In the genomic region with DNA sequence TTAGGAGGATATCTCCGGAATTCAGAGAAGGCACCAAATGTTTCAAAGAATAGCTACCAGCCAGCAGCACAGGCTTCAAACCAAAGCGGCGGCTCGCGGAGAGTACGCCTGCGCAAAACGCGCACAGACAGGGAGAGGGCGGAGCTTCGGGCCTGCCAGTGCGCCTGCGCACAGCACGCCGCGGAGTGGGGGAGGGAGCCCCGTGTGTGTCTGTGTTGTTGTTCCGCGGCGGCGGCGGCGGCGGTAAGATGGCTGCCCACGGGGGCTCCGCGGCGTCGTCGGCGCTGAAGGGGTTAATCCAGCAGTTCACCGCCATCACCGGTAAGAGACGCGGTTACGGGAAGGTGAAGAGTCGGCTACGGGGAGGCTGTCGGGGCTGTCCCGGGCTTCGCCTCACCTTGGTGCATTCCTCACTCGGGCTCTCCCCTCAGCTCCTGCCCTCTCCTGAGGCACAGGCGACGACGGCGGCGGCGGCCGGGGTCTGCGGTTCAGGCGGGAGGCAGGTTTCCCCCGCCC, we compare ENCODE assay signal across 8 mouse cellular contexts. TPM values are rescaled to one million over a fixed set of nuclear protein-coding genes. Genes with fewer than 3 reads are reported as not detected.
A peak's percentile ranks its signal among the peaks of the same experiment; 100 is the strongest.
DNase-seq lines count a peak whose midpoint lies in the region; ATAC-seq and TF ChIP-seq lines count a peak whose summit lies in the region.

A gene (plus strand): TSS at position 218 of the 516 bp plus-strand sequence.

- TF ChIP-seq CTCF in bone marrow macrophage, adult 2 months (IDR thresholded peaks at IDR 0.05; ENCODE audit: low read depth, low read length): no peak
- TF ChIP-seq CTCF in embryonic fibroblast, embryonic 13.5 days (IDR thresholded peaks at IDR 0.05; ENCODE audit: borderline replicate concordance, insufficient read depth, low read length): no peak

- H3K4me1 ChIP-seq in bone marrow macrophage, adult 2 months (ENCODE audit: control insufficient read depth, insufficient read depth, low read length): peaks cover 20% of the 10 kb centered on the region
- H3K4me1 ChIP-seq in embryonic fibroblast, embryonic 13.5 days (ENCODE audit: control insufficient read depth, insufficient read depth, low read length): no peaks in the 10 kb centered on the region
- H3K4me1 ChIP-seq in kidney, embryonic 14.5 days (ENCODE audit: control insufficient read depth, insufficient read depth, low read length): peaks cover 4% of the 10 kb centered on the region; the same call in 1 of the 2 replicates
- H3K4me1 ChIP-seq in limb, embryonic 15.5 days: peaks cover 10% of the 10 kb centered on the region; the same call in 1 of the 2 replicates

- H3K4me3 ChIP-seq in bone marrow macrophage, adult 2 months (ENCODE audit: insufficient read depth, low read length): peak within 1 kb of the TSS; percentile 99
- H3K4me3 ChIP-seq in embryonic fibroblast, embryonic 13.5 days (ENCODE audit: insufficient read depth, low read length): peak within 1 kb of the TSS; percentile 89
- H3K4me3 ChIP-seq in kidney, embryonic 14.5 days (ENCODE audit: low read length): peak within 1 kb of the TSS; percentile 80
- H3K4me3 ChIP-seq in limb, embryonic 15.5 days: peak within 1 kb of the TSS; percentile 99

- peak within 1 kb of the TSS; percentile 69 for H3K27ac ChIP-seq in bone marrow macrophage, adult 2 months (ENCODE audit: insufficient read depth, low read depth, low read length)
- H3K27ac ChIP-seq in embryonic fibroblast, embryonic 13.5 days (ENCODE audit: insufficient read depth, low read length): peak within 1 kb of the TSS; percentile 74
- H3K27ac ChIP-seq in kidney, embryonic 14.5 days (ENCODE audit: low read depth, low read length): peak within 1 kb of the TSS; percentile 96
- peak within 1 kb of the TSS; percentile 96 for H3K27ac ChIP-seq in limb, embryonic 15.5 days

- H3K9me3 ChIP-seq in kidney, embryonic 14.5 days (ENCODE audit: control insufficient read depth, low read length): no peaks in the 10 kb centered on the region
- H3K9me3 ChIP-seq in limb, embryonic 15.5 days: no peaks in the 10 kb centered on the region

- WGBS in kidney, embryonic 14.5 days: under 1% methylated on average over 49 of the region's 52 CpGs
- WGBS in limb, embryonic 15.5 days: under 1% methylated on average over 46 of the region's 52 CpGs

- H3K4me2 ChIP-seq in kidney, embryonic 14.5 days (replicated peaks; ENCODE audit: low read depth, low read length): peak within 1 kb of the TSS; percentile 39
- peak within 1 kb of the TSS; percentile 49 for H3K4me2 ChIP-seq in limb, embryonic 15.5 days

- no peaks in the 10 kb centered on the region for H3K27me3 ChIP-seq in kidney, embryonic 14.5 days (ENCODE audit: control insufficient read depth, insufficient read depth, low read length)
- H3K27me3 ChIP-seq in limb, embryonic 15.5 days: no peaks in the 10 kb centered on the region

- H3K36me3 ChIP-seq in kidney, embryonic 14.5 days (ENCODE audit: control insufficient read depth, insufficient read depth, low read length): no peaks in the 10 kb centered on the region
- H3K36me3 ChIP-seq in limb, embryonic 15.5 days: no peaks in the 10 kb centered on the region

- peak; percentile 97 for DNase-seq in A20 (ENCODE audit: low read depth, low spot score)
- DNase-seq in heart, adult 9 months (ENCODE audit: low spot score in 2 of 2): peak; percentile 95 to 97
- peak; percentile 92 to 96 for DNase-seq in monocyte, adult 2 months (ENCODE audit: low read depth in 1 of 2, low spot score in 2 of 2)
- peak; percentile 96 to 97 for DNase-seq in spleen, postnatal 36 days (ENCODE audit: low spot score in 2 of 2)

- TF ChIP-seq POLR2A in bone marrow macrophage, adult 2 months (IDR thresholded peaks at IDR 0.05; ENCODE audit: borderline replicate concordance, low read depth, low read length): peak; percentile 26; the same call in 1 of the 2 replicates
- peak; percentile 77 for TF ChIP-seq POLR2A in embryonic fibroblast, embryonic 13.5 days (IDR thresholded peaks at IDR 0.05; ENCODE audit: low read depth, low read length)

- peak within 1 kb of the TSS; percentile 97 for H3K9ac ChIP-seq in kidney, embryonic 14.5 days (ENCODE audit: low read depth, low read length)
- H3K9ac ChIP-seq in limb, embryonic 15.5 days: peak within 1 kb of the TSS; percentile 97

- peak; percentile 95 for ATAC-seq in kidney, embryonic 14.5 days (ENCODE audit: low FRiP score, low TSS enrichment)
- peak; percentile 97 for ATAC-seq in limb, embryonic 15.5 days (ENCODE audit: insufficient number of reproducible peaks, low FRiP score, low TSS enrichment, low read depth)

RNA-seq across cellular contexts. Expression of the gene that starts here (rescaled TPM):
- polyA plus RNA-seq in bone marrow macrophage, adult 2 months (2012; ENCODE audit: insufficient read depth, insufficient read length, missing spikeins): 17.9 and 19.6 TPM in 2 replicates
- polyA plus RNA-seq in embryonic fibroblast, embryonic 13.5 days (2011; ENCODE audit: insufficient read length, low read depth, missing spikeins): 36.6 and 37.7 TPM in 2 replicates
- 18.4 and 30.3 TPM in 2 replicates for polyA plus RNA-seq in kidney, embryonic 14.5 days (2014; fragmentation: Nextera tagmentation; extraction: Ambion mirVana)
- polyA plus RNA-seq in limb, embryonic 15.5 days (2015; fragmentation: Nextera tagmentation; extraction: Ambion mirVana): 20.9 and 25.2 TPM in 2 replicates

Comparison
In these comparisons a context has a peak if more than half of its experiments do, and no peak if none do; other contexts are left out.
1. Peak in every context shown above with its lines: DNase-seq, ATAC-seq, H3K4me3 ChIP-seq and H3K27ac ChIP-seq.